Mouse (Mus musculus): ENCODE data around the gene Syt17. TPM values are rescaled to one million over a fixed set of nuclear protein-coding genes. Genes with fewer than 3 reads are reported as not detected.

Syt17 gene
- polyA plus RNA-seq, 2 experiments = 0.13 TPM

- no peaks in the 10 kb centered on the region for H3K9me3 ChIP-seq (ENCODE audit: control insufficient read depth, low read length)
- no peaks in the 10 kb centered on the region for H3K36me3 ChIP-seq (replicated peaks; ENCODE audit: control insufficient read depth, insufficient read depth, low read depth)
- DNase-seq (ENCODE audit: low read depth in 3 of 3, low spot score in 3 of 3) (no peak), ATAC-seq (ENCODE audit: insufficient read depth) (peak; percentile 25; the same call in 1 of the 2 replicates)
- peak overlapping the region; percentile 57 for H3K9ac ChIP-seq (replicated peaks)
- peak overlapping the region; percentile 49 to 58 for H3K4me3 ChIP-seq (ENCODE audit: insufficient read depth in 1 of 2, low read depth in 2 of 2, low read length in 2 of 2)
- WGBS (ENCODE audit: insufficient replicate concordance) = 11% methylated on average over 67 of the region's 67 CpGs
- no peak overlapping the region for H3K27ac ChIP-seq
- H3K4me2 ChIP-seq (ENCODE audit: low read depth) = peak overlapping the region; percentile 61
- peaks cover 17% of the 10 kb centered on the region for H3K27me3 ChIP-seq (ENCODE audit: control insufficient read depth, insufficient read depth, low read length)
- H3K4me1 ChIP-seq (replicated peaks; ENCODE audit: control insufficient read depth in 2 of 2, insufficient read depth in 2 of 2, low read length in 1 of 2) = peaks cover 0 to 9% of the 10 kb centered on the region in 2 experiments; a peak in 2 of 4 replicates
- TF ChIP-seq EP300 (IDR thresholded peaks at IDR 0.05; ENCODE audit: low read depth) = no peak
- TF ChIP-seq CTCF (IDR thresholded peaks at IDR 0.05; ENCODE audit: low read depth) = peak; percentile 26; the same call in 1 of the 2 replicates
These were observed 42.8 kb upstream of the Syt17 start for GRCm38 (mm10) chr7:118490666-118491430.

DNA sequence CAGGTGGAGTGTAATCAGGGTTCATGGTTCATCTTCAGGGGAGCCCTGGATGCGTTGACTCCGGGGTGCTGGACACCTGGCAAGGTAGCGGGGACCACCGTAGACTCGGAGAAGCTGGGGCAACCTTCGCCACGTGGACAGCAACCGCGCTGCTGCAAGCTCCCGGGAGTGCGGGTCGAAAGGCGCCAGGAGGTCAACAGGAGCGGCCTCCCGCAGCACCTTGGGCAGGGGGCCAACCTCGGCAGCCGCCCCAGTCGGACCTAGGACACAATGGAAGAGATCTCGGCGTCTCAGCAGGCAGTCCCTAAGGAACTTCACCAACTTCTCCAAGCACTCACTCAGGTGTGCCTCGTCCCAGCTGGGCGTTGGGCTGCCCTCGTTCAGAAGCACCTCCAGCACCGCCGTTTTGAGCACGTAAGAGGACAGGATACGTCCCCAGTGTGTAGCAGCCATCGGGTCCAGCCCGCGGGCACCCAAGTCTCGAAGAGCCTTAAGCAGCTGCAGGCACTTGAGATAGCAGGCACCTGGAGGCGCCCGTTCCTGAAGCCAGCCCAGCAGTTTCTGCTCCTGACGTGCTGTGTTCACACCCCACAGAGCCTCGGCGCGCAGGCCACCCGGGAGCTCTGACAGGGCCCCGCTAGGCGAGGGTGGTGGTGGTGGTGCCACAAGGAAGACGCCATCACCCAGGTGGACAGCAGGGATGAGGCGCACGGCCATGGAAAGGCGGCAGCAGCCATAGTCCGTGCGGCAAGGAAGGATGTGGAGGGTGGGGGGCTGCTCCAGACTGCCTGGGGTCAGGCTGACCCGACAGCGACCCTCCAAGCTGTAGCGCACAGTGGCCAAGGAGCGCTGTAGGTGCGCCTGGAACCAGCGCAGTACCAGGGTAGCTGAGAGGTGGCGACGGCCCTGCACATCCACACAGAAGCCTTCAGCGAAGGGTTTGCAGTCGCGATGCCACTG, 42.0 kb upstream of the Syt17 start:
- no peak overlapping the region for H3K27ac ChIP-seq
- ATAC-seq (ENCODE audit: insufficient read depth) = no peak
- H3K4me3 ChIP-seq (ENCODE audit: insufficient read depth in 1 of 2, low read depth in 2 of 2, low read length in 2 of 2) = no peak overlapping the region; a peak in 1 of 4 replicates
- WGBS (ENCODE audit: insufficient replicate concordance) = 66% methylated on average over 57 of the region's 57 CpGs
- TF ChIP-seq CTCF (IDR thresholded peaks at IDR 0.05; ENCODE audit: low read depth) (no peak), EP300 (IDR thresholded peaks at IDR 0.05; ENCODE audit: low read depth) (no peak)
- H3K36me3 ChIP-seq (replicated peaks; ENCODE audit: control insufficient read depth, insufficient read depth, low read depth) = no peaks in the 10 kb centered on the region
- peak overlapping the region; percentile 61 for H3K4me2 ChIP-seq (ENCODE audit: low read depth)
- H3K9ac ChIP-seq (replicated peaks) = no peak overlapping the region
- no peaks in the 10 kb centered on the region for H3K9me3 ChIP-seq (ENCODE audit: control insufficient read depth, low read length)
- DNase-seq (ENCODE audit: low read depth in 3 of 3, low spot score in 3 of 3) = no peak
- H3K27me3 ChIP-seq (ENCODE audit: control insufficient read depth, insufficient read depth, low read length) = peaks cover 17% of the 10 kb centered on the region
- peaks cover 0 to 9% of the 10 kb centered on the region in 2 experiments; a peak in 2 of 4 replicates for H3K4me1 ChIP-seq (replicated peaks; ENCODE audit: control insufficient read depth in 2 of 2, insufficient read depth in 2 of 2, low read length in 1 of 2)

GRCm38 (mm10) chr7:118488060-118488664, 40.1 kb upstream of the Syt17 start:
- Histone ChIP-seq H3K4me3 (ENCODE audit: insufficient read depth in 1 of 2, low read depth in 2 of 2, low read length in 2 of 2) (no peak overlapping the region), H3K36me3 (replicated peaks; ENCODE audit: control insufficient read depth, insufficient read depth, low read depth) (no peaks in the 10 kb centered on the region), H3K4me2 (ENCODE audit: low read depth) (peak overlapping the region; percentile 11), H3K27me3 (ENCODE audit: control insufficient read depth, insufficient read depth, low read length) (peaks cover 17% of the 10 kb centered on the region), H3K27ac (no peak overlapping the region), H3K9me3 (ENCODE audit: control insufficient read depth, low read length) (no peaks in the 10 kb centered on the region), H3K4me1 (replicated peaks; ENCODE audit: control insufficient read depth in 2 of 2, insufficient read depth in 2 of 2, low read length in 1 of 2) (peaks cover 0 to 9% of the 10 kb centered on the region in 2 experiments; a peak in 2 of 4 replicates), H3K9ac (replicated peaks) (no peak overlapping the region)
- DNase-seq (ENCODE audit: low read depth in 3 of 3, low spot score in 3 of 3) (no peak), ATAC-seq (ENCODE audit: insufficient read depth) (no peak)
- TF ChIP-seq CTCF (IDR thresholded peaks at IDR 0.05; ENCODE audit: low read depth) = no peak
- no peak for TF ChIP-seq EP300 (IDR thresholded peaks at IDR 0.05; ENCODE audit: low read depth)
- 31% methylated on average over 8 of the region's 8 CpGs for WGBS (ENCODE audit: insufficient replicate concordance)

DNA sequence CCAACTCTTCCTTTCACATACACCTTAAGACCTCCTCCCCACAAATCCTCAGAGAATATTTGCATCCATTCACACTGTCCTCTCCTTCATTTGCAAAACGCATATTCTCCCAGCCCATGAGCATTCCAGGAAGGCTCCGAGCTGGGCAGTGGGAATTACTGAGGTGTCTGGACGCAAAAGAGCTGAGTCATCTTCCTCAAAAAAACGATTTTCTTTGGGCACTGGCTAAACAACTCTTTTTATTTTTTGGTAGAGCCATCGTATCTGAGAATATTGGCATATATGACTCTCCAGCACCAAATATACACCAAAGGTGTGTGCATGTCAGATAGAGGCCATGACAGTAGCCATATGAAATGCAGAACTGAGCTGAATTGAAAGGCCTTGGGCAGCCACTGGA, 38.9 kb upstream of the Syt17 start:
- no peak for TF ChIP-seq EP300 (IDR thresholded peaks at IDR 0.05; ENCODE audit: low read depth)
- peaks cover 17% of the 10 kb centered on the region for H3K27me3 ChIP-seq (ENCODE audit: control insufficient read depth, insufficient read depth, low read length)
- WGBS (ENCODE audit: insufficient replicate concordance) = 43% methylated on average over 5 of the region's 5 CpGs
- ATAC-seq (ENCODE audit: insufficient read depth) = no peak
- H3K9me3 ChIP-seq (ENCODE audit: control insufficient read depth, low read length) = no peaks in the 10 kb centered on the region
- H3K4me2 ChIP-seq (ENCODE audit: low read depth) = no peak overlapping the region
- H3K4me1 ChIP-seq (replicated peaks; ENCODE audit: control insufficient read depth in 2 of 2, insufficient read depth in 2 of 2, low read length in 1 of 2) = peaks cover 0 to 5% of the 10 kb centered on the region in 2 experiments; a peak in 1 of 4 replicates
- no peak for DNase-seq (ENCODE audit: low read depth in 3 of 3, low spot score in 3 of 3)
- H3K36me3 ChIP-seq (replicated peaks; ENCODE audit: control insufficient read depth, insufficient read depth, low read depth) = no peaks in the 10 kb centered on the region
- H3K27ac ChIP-seq = no peak overlapping the region
- no peak overlapping the region for H3K4me3 ChIP-seq (ENCODE audit: insufficient read depth in 1 of 2, low read depth in 2 of 2, low read length in 2 of 2)
- H3K9ac ChIP-seq (replicated peaks) = no peak overlapping the region
